Mouse (Mus musculus) telencephalon, adult 2 months (tissue): Measurements from ENCODE around the gene E330034G19Rik.
"Not testable (repeated sequence)": the region's sequence is repeated elsewhere in the genome, so short reads cannot be mapped to it uniquely, and the experiment has no call there.

Experiments used
- DNase-seq: peaks from one replicate; pipeline ENCODE4 v3.0.0-alpha.2; 2011; ENCODE audit warnings: low read depth, low spot score

E330034G19Rik gene

DNA sequence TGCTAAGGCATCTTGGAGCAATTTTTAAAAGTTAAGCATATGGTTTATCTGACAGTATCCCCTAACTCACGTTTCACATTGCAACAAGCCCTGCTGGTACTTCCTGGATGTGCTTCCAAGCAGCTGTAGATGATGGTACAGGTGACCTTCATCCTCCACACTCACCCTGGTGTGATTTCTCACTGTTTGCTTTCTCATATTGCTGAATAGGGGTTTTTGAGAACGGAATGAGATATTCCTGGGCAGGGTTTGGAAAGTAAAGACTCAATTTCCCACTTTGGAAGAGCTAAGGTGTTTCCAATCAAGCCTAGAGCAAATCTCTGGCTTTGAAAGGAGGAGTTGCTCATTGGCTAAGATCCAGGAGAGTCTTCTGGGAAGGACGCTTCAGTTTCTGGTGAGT is at the start of gene E330034G19Rik:
Gene E330034G19Rik (plus strand): TSS at position 301 of the 400 bp plus-strand sequence.
- no peak for DNase-seq

DNA sequence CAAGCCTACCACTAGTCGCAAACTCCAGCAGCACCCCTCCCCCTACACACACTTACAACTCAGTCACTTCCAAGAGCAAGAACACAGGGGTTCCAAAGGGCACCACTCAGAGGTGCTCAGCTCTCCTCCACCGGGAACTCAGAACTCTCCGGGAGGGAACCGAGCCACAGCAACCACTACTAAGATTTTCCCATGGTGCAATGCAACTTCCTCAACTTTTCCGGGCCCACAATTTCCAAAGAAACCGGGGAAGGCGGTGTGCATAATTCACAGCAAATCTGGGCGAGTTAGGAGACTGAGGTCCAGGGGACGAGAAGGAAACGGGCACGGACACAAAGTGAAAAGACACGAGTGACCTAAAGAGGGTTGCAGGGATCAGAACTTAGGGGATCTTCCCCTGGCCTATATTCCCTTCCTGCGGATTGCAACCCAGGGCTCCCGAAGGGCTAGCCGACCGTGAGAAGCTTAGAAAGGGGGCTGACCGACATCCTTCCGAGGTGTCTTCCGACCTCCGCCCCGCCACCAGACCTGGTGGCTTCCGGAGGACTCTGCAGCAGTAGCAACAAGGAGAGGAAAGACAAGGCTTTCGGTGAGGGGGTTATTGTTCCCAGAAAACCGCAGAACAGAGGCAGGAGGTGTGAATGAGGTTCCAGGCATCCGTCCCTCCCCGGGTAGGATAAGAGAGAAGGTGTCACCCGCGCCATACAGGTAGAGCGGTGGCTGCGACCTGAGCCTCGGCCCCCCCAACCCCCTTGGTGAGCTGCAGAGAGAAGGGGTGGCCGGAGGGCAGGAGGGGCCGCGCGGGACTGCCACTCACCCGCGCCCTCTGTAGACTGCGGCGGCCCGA is 48.5 kb upstream of the E330034G19Rik start:
- DNase-seq: no peak

DNA sequence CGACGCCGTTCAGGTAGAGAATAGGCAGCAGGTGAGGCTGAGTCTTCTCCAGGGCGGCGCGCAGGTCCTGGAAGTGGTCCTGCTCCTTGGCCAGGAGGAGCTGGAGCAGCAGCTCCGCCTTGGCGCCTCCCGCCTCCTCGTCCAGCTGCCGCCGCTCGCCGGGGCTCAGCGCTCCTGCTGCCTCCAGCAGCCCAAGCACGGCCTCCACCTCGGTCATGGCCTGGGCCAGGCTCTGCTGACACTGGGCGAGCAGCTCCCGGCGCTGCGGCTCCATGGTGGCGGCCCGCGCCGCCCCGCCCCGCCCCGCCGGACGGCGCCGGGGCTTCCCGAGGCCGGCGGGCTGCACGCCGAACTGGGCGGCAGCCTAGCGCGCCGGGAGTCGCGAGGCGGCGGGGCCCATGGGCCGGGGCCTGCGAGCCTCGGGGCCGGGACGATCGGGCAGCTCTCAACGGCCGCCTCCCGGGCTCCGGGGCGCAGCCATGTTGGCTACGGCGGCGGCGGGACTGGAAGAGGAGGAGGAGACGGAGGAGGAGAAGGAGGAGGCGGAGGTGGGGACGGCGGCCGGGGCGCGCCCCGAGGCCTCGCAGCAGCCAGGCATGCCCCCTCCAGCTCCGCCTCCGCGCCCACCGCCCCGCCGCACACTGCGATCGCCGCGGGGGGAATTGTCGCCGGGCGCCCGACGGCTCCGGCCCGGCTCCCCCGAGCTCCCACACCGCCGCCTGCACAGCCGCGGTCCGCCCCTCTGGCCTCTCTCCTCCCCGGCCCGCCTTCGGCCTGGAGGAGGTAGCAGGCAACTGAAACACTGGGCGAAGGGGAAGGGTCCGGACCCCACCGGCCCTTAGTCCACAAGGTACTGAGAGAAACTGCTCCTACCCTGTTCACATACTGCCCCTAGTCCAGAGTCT is 47.6 kb upstream of the E330034G19Rik start, which contains the start of gene Dlg5:
Gene Dlg5 (minus strand): TSS at position 744 of the 905 bp plus-strand sequence.
- DNase-seq: no peak

DNA sequence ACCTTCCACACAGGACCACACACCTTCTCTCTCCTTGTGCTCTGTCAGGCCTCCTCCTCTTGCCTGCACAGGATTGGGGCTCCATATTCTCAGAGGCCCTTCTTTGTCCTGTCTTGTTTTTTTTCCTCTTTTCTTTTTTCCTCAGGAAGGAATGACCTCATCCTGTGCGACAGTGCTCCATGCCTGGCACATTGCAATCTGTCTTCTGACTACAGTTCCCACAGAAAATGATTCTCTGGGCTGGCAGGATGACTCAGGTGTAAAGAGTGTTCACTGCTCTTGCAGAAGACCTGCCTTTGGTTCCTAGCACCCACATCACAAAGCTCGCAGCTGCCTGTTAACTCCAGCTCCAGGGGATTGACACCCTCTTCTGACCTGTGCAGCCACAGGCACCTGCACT is 43.1 kb upstream of the E330034G19Rik start:
- no peak for DNase-seq

DNA sequence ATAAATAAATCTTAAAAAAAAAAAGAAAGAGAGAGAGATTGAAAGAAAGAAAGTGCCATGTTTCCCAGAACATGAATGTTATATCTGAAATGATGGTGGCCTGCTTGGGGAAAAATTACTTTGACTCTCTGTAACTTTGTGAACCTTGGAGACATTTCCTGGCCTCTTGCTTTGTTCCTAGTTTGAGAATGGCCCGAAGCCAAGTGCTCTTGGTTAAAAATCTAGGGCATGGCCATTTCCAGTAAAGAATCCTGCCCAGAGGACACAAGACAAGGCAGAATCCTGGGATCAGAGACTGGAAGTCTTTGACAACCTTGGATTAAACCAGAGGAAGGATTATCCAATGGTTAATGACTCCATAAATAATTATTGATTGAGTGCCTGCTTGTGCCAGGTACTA is 41.7 kb upstream of the E330034G19Rik start:
- no peak for DNase-seq

DNA sequence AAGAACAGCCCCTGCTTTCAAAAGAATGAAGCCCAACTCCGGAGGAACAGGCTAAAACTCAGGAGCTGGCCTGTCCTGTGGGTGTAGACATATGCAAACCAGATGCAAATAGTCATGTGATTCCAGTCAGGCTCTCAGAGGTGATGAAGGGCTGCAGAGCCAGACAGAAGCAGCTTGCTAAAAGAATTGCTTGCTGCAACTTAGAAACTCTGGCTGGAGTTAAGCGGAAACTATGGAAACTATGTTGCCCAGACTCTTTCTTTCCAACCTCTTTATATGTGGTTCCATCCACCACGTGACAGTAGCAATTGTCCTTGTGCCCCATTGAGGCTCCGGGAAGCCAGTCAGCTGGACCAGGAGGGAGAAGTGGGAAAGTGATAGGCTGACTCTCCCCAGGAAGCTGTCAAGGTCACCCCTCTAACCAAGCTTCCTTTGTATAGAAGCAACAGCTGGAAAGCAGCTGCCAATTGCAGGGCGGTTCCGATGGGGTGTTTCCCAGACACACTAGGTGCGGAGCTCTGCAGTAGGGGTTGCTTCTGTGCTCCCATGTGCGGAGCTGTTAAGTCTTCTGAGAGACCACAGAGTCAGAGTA is 39.3 kb upstream of the E330034G19Rik start:
- no peak for DNase-seq

DNA sequence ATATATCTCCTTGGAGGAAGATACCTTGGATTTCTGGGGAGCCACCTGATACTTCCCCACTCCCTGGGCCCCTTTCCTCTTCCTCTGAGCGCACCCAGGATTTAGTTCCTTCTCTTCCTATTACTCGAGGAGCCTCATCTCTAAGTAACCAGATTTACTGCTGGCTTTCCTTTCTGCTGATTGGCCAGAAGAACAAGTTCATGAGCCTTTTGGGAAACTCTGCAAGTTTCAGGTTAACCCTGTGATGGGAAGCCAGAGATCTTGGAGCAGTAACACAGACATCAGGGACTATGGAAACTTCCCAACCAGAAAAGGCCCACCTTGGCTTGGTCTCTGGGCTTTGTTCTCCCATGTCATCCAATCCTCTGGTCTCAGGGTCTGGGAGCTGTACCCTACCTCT is 37.1 kb upstream of the E330034G19Rik start:
- no peak for DNase-seq

DNA sequence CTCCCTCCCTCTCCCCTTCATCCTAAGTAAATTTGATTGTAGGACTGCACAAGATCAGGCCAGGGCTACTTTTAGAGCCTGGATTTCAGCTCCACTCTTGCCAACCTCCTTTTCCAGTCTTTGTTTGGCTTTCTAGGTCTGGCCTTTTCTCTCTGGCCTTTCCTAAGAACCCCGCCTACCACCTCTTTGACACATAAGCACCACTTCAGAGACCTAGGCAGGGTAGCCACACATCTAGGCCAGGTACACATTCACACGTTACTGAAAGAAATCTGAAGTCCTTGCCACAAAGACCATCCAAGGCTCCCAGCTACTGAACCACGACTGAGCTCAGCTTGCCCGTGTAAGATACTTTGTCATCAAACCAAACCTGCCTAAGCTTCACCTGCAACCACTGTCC is 32.6 kb upstream of the E330034G19Rik start:
- DNase-seq: no peak

DNA sequence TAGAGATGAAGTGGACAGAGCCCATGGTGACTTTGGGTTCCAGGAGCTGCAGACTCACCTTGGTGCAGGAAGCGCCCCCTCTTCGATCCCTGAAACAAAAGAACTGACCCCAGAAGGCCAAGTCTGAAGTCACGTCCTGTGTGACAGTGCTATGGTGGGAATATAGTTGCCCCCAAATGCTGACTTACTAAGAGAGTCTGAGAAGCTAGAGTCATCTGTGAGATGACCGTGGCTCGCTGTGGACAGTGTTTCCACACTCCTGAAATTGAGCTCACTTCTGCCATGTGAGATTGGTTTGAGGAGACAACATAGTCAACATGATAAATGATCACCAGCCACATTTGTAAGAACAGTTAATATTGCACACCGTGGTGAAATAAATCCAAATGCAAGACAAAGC is 30.6 kb upstream of the E330034G19Rik start:
- DNase-seq: no peak

DNA sequence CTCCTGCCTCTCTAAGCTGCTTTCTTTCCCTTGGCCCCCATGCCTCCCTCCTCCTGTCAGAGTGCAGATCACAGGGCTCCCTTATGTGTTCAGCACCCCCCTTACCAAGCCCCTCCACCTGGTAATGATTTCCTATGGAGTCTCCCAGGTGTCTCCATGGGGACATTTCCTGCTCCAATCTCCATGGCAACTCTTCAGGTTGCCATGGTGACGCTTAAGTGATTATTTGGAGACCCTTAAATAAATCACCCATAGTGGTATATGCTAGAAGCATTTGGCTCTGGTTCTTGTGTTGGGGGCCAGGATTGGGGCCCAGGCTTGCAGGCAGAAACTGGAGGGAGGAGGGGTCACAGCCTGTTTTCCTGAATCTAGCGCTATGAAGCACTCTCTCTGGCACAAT is 30.1 kb upstream of the E330034G19Rik start:
- DNase-seq: no peak

DNA sequence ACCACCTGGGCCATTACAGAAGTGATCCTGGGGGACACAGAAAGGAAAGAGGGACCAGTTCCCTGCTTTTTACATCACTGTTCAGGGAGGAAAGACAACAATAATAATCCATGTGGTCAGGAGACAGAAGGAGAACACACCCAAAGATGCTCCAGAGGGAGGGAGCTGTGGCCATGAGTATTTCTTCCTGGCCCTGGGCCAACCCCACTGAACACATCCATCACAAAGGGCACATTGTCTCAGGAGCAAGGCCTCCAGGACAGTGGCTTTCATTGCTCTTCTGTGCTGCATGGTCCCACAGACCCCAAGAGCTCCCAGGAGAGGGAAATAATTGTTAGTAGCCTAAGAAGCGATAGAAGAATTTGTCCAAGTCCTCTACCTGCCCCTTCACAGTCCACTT is 23.4 kb upstream of the E330034G19Rik start:
- DNase-seq: no peak

DNA sequence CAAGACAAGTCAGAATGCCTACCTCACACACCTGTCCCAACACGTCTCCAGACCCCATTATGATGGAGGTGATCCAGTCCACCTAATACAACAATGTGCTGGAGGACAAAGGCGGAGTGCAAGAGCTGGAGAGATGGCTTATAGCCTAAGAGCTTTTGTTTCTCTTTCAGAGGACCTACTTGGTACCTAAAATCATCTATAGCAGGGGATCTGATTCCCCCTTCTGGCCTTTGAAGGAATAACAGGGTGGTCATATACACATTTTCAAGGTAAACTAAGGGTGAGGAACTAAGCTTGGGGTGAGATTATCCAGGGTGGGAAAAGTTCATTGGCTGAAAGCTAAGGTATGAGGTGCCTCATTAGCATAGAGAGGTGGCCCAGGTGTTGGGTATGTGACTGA is 19.4 kb upstream of the E330034G19Rik start:
- no peak for DNase-seq

DNA sequence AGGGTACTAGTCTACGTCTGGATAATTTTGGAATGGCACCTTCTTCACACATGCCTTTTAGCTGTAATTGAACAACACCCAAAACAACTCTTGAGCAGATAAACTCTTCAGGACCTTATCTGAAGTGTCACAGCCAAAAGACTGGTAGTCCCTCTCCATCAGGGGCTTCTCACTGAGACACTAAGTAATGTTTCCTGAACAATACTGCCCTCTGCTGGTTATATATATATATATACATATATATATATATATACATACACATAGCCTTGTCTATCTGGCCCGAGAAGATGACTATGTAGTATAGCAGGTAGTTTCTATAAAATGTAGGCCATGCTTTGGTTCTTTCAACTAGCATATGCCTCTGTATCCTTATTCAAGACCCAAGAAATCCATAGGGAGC is 17.5 kb upstream of the E330034G19Rik start:
- DNase-seq: no peak

DNA sequence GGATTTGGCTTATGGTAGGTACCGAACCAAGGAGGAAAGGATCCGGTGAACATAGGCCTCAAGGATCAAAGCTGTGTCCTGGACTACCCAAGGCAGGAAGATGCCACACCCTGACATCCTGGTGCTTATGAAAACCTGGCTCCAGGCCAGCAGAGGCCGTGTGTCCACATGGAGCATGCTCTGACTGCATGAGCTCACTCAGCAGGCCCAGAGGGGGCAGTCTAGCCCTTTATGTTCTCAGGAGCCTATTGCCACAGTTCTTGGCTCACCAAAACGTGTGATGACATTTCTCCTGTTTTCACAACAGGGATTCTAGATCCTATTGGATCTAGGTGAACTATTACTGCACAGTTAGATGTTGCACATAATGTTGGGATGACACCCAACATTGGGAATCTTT is 11.7 kb upstream of the E330034G19Rik start:
- no peak for DNase-seq

DNA sequence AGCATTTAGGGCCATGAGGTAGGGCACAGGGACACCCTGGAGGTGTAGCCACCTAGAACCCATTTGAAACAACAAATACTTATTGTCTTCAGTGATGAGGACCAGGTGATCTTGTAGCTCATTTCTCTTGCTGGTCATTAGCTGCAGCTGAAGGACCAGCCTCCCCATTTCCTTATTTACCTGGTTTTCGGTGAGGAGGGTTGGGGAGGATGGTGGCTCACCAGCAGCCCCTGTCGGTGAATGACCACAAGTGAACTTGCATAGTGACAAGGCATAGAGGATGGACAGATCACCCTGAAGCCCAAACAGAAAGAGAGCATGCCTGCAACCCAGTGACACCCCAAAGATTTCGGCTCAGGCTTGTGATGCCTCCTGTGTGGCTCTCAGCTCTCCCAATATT is 10.7 kb upstream of the E330034G19Rik start:
- DNase-seq: no peak

DNA sequence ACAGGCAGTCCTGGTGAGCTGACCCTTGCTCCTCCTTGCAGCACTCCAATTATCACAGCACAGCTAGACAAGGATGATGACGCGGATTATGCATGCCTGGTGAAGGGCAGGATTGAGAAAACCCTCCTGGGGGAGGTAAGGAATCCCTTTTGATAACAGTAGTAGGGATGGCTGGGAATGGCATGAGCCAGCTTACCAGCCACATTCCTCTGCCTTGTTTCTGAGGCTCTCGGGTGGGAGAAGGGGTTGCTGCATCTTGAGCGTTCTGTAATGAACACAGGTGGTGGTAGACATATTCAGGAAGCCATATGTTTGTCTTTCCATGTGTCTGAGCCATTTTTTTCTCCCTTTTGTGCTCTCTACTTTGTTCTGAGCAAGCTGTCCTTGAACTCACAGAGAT is 6.9 kb upstream of the E330034G19Rik start:
- DNase-seq: no peak

DNA sequence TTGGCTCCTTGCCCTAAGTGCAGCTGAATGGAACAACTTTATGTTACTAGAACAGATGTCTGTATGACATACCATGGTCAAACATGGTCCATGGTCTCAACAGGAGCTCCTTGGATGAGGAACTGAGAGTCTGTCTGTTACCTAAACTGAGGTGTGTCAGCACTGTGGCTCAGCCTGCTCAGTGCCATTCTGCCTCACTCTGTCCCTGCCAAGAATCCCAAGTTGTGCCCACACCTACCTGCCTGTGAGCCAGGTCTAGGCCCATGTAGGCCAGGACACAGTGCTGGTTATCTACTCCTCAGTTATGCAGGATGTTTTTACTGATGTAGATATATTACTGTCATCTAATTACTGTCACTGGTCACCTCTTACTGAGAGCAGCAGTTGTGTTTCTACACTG is 2.3 kb upstream of the E330034G19Rik start:
- DNase-seq: no peak

DNA sequence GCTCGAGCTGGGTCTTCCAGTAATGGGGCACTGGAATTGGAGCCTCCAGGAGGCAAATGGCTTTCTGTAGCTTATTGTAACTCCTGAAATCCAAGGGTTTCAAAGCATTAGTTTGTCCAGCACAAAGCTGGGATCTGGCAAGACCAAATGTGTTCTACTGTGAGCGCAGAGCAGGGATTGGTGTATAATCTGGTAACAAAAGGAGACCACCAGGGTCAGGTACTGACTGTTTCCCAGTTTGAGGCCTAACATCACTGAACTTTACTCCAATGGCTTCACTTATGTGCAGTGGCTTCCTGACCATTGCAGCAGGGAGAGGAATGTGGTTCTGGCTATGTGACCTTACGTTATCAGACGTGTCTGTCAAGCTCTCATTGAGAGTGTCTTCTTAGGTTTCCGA is 617 bp downstream of the E330034G19Rik start:
- DNase-seq: no peak

DNA sequence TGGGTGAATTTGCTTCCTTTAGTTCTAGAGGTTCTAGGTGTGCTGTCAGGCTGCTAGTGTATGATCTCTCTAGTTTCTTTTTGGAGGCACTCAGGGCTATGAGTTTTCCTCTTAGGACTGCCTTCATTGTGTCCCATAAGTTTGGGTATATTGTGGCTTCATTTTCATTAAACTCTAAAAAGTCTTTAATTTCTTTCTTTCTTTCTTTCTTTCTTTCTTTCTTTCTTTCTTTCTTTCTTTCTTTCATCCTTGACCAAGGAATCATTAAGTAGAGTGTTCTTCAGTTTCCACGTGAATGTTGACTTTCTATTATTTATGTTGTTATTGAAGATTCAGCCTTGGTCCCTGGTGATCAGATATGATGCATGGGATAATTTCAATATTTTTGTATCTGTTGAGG is 9.1 kb downstream of the E330034G19Rik start:
- DNase-seq: not testable (repeated sequence)

DNA sequence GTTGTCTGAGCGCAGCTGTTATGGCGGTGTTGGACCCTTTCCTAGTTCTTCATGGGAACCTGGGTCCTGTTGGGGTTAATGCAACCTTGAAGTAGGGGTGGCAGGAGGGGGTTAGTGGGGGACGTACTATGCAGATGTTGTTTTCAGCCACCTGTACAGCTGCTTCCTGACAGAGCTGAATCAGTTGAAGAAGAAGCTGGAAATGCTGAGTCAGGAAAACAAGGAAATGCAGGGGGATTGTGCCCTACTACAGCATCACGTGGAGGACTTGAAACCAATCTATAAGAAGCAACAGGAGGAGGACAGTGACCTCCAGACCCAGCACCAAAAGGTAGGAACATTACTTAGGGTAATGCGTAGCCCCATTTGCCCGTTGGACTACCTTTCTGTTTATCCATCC is 13.7 kb downstream of the E330034G19Rik start:
- DNase-seq: no peak

DNA sequence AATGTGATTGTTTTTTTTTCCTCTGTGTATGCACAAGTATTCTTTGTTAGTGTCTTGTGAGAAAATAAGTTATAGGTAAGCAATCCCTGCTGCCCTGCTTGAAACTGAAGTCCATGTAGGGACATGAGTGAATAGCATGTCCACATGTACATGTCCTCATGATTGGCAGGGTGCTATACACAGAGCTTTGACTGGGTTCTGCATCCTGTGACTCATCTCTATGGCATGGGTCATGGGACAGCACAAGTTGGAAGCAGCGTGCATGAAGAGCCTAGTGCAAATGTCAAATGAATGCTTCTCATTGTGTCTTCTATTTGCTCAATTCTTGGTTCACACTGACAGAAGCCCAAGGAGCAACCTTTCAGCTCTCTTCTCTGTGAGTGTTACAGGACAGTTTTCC is 14.1 kb downstream of the E330034G19Rik start:
- peak; percentile 2 for DNase-seq

DNA sequence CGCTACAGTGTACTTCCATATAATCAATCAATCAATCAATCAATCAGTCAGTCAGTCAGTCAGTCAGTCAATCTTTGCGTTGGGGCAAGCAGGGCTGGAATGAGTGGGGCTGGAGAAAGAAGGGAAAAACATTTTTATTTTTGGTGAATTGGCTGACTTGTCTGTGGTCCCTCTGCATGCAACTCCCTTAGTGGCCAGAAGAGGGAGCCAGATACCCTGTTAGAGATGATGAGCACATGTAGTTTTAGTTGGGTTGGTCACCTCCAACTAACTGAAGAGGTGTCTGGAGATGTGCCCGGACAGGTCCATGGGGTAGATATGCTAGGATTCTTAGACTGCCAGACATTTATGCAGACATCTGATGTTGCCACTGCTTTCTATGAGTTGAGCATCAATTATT is 18.1 kb downstream of the E330034G19Rik start:
- DNase-seq: peak; percentile 26
